Mouse (Mus musculus) spleen, adult 2 months (tissue): ENCODE data around the gene Ubl5. TPM values are rescaled to one million over a fixed set of nuclear protein-coding genes. Genes with fewer than 3 reads are reported as not detected.
"Not testable (repeated sequence)": the region's sequence is repeated elsewhere in the genome, so short reads cannot be mapped to it uniquely, and the experiment has no call there.

Experiments used
- DNase-seq, 2 experiments: peaks; one replicate each; pipeline versions ENCODE4 v3.0.0 to v3.0.0-alpha.2; 2012 to 2021; ENCODE audit warnings: low spot score in 2 of 2, low read depth in 1 of 2
- H3K27ac ChIP-seq: fragments of 200-500 bp; 2 replicates; pipeline ENCODE4 v1.5.1; 2012; ENCODE audit warnings: low read length, inconsistent platforms; ENCODE audit not compliant: insufficient read depth
- H3K27me3 ChIP-seq: fragments of 200-500 bp; 2 replicates; pipeline ENCODE4 v1.6.1; 2012; ENCODE audit warnings: mild to moderate bottlenecking, moderate library complexity, low read length, inconsistent platforms; ENCODE audit not compliant: control insufficient read depth, insufficient read depth
- H3K36me3 ChIP-seq: fragments of 200-500 bp; 2 replicates; pipeline ENCODE4 v1.6.1; 2012; ENCODE audit warnings: mild to moderate bottlenecking, low read length, inconsistent platforms; ENCODE audit not compliant: control insufficient read depth, insufficient read depth
- H3K4me1 ChIP-seq: fragments of 200-500 bp; 2 replicates; pipeline ENCODE4 v1.6.1; 2011; ENCODE audit warnings: inconsistent platforms; ENCODE audit not compliant: control insufficient read depth, insufficient read depth, insufficient read length
- H3K4me3 ChIP-seq: fragments of 200-500 bp; 2 replicates; pipeline ENCODE4 v1.5.1; 2011; ENCODE audit warnings: mild to moderate bottlenecking, inconsistent platforms; ENCODE audit not compliant: insufficient read depth, insufficient read length; ENCODE audit errors: extremely low read depth
- CTCF ChIP-seq: fragments of 200-500 bp; IDR thresholded peaks from 2 replicates; pipeline ENCODE4 v1.5.1; 2011; ENCODE audit warnings: mild to moderate bottlenecking, inconsistent platforms; ENCODE audit not compliant: insufficient read depth, insufficient read length, insufficient replicate concordance; ENCODE audit errors: extremely low read depth
- POLR2A ChIP-seq: fragments of 200-500 bp; IDR thresholded peaks from 2 replicates; pipeline ENCODE4 v1.6.1; 2011; ENCODE audit warnings: low read depth, low read length, inconsistent platforms
- WGBS: fragments of 180-500 bp; shearing (Covaris S2); methylation state at CpG from one replicate; pipeline ENCODE4 v1.1.7; 2018; 5-methylcytosine and 5-hydroxymethylcytosine counted together
- polyA plus RNA-seq: library from polyadenylated mRNA; depleted of rRNA; stranded (reverse); fragments of >200 nt; gene quantifications from 2 replicates; pipeline ENCODE4 v1.2.3, GENCODE M21; 2012

The Ubl5 gene
- polyA plus RNA-seq, 1 experiment = 178 TPM

- no peak overlapping the region for H3K27ac ChIP-seq
- no peaks in the 10 kb centered on the region for H3K36me3 ChIP-seq
- no peak for DNase-seq
- TF ChIP-seq POLR2A (no peak), CTCF (no peak)
- 62% methylated on average over 6 of the region's 7 CpGs for WGBS
- no peaks in the 10 kb centered on the region for H3K4me1 ChIP-seq
- no peaks in the 10 kb centered on the region for H3K27me3 ChIP-seq
- H3K4me3 ChIP-seq = no peak overlapping the region
These were observed 39.1 kb downstream of the Ubl5 start for GRCm38 (mm10) chr9:20681546-20682388.

- Histone ChIP-seq H3K4me1 (no peaks in the 10 kb centered on the region), H3K27ac (no peak overlapping the region), H3K4me3 (no peak overlapping the region), H3K36me3 (no peaks in the 10 kb centered on the region), H3K27me3 (no peaks in the 10 kb centered on the region)
- no peak for DNase-seq
- TF ChIP-seq CTCF (no peak), POLR2A (no peak)
- WGBS = 72% methylated on average over 2 of the region's 2 CpGs
These were observed 39.7 kb downstream of the Ubl5 start for GRCm38 (mm10) chr9:20682389-20682722.

- H3K27ac ChIP-seq = no peak overlapping the region
- no peak for DNase-seq
- no peak overlapping the region for H3K4me3 ChIP-seq
- 56% methylated on average over 17 of the region's 17 CpGs for WGBS
- no peaks in the 10 kb centered on the region for H3K36me3 ChIP-seq
- no peaks in the 10 kb centered on the region for H3K4me1 ChIP-seq
- TF ChIP-seq POLR2A (no peak), CTCF (no peak)
- H3K27me3 ChIP-seq = no peaks in the 10 kb centered on the region
These were observed 42.6 kb downstream of the Ubl5 start for GRCm38 (mm10) chr9:20685081-20685861.

- no CpG with 5 or more reads among the region's 1 CpGs for WGBS
These were observed 46.7 kb downstream of the Ubl5 start for GRCm38 (mm10) chr9:20689403-20689802.

GRCm38 (mm10) chr9:20689913-20690312, 47.2 kb downstream of the Ubl5 start:
- WGBS = 25% methylated on average over 4 of the region's 4 CpGs
- 0 out of 2 replicates have a peak, but pooled peaks cover 1% of the 10 kb centered on the region for H3K27me3 ChIP-seq
- no peak for DNase-seq

More at GRCm38 (mm10) chr9:20689403-20689802, 46.7 kb downstream of the Ubl5 start:
- H3K4me3 ChIP-seq = no peak overlapping the region
- TF ChIP-seq POLR2A = no peak
- no peak for TF ChIP-seq CTCF
- H3K27me3 ChIP-seq = no peaks in the 10 kb centered on the region
- H3K4me1 ChIP-seq = no peaks in the 10 kb centered on the region
- no peaks in the 10 kb centered on the region for H3K36me3 ChIP-seq
- no peak for DNase-seq
- no peak overlapping the region for H3K27ac ChIP-seq

GRCm38 (mm10) chr9:20690449-20690848, 47.8 kb downstream of the Ubl5 start:
- H3K27ac ChIP-seq, H3K4me1 ChIP-seq, H3K27me3 ChIP-seq, H3K36me3 ChIP-seq, H3K4me3 ChIP-seq, DNase-seq: not testable (repeated sequence)
- WGBS = 65% methylated on average over 2 of the region's 2 CpGs

More at GRCm38 (mm10) chr9:20689913-20690312, 47.2 kb downstream of the Ubl5 start:
- Histone ChIP-seq H3K4me1 (no peaks in the 10 kb centered on the region), H3K27ac (no peak overlapping the region), H3K4me3 (no peak overlapping the region), H3K36me3 (no peaks in the 10 kb centered on the region)
- no peak for TF ChIP-seq CTCF
- no peak for TF ChIP-seq POLR2A

GRCm38 (mm10) chr9:20692863-20693262, 50.2 kb downstream of the Ubl5 start:
- no peak overlapping the region for H3K27ac ChIP-seq
- no peak for DNase-seq
- WGBS = 90% methylated on average over 3 of the region's 3 CpGs
- H3K4me3 ChIP-seq = no peak overlapping the region
- H3K36me3 ChIP-seq = no peaks in the 10 kb centered on the region
- no peaks in the 10 kb centered on the region for H3K4me1 ChIP-seq
- peaks cover 8% of the 10 kb centered on the region for H3K27me3 ChIP-seq
- TF ChIP-seq POLR2A (no peak), CTCF (no peak)
